Comparison of ENCODE assay signal across 25 mouse cellular contexts in genomic region chr2:173163380-173163779, GRCm38 (mm10). TPM values are rescaled to one million over a fixed set of nuclear protein-coding genes. Genes with fewer than 3 reads are reported as not detected.
A peak's percentile ranks its signal among the peaks of the same experiment; 100 is the strongest.
DNase-seq lines count a peak whose midpoint lies in the region; ATAC-seq and TF ChIP-seq lines count a peak whose summit lies in the region.
"Had no signal": no experiment of that assay in that cellular context is flagged by ENCODE, and none has a peak within 500 bp of the region (broad histone marks: within the 10 kb centered on the region; RNA-seq: fewer than 3 reads in every experiment).

No protein-coding gene starts in this region.

- H3K4me2 ChIP-seq in kidney, postnatal 0 days (ENCODE audit: low read length): no peak overlapping the region
- H3K4me2 ChIP-seq: embryonic facial prominence, embryonic 15.5 days; forebrain, embryonic 15.5 days; hindbrain, embryonic 12.5 days had no signal

- peaks cover 3% of the 10 kb centered on the region; the same call in 1 of the 2 replicates for H3K36me3 ChIP-seq in kidney, adult 2 months (ENCODE audit: control insufficient read depth, insufficient read depth, low read length)
- no peaks in the 10 kb centered on the region for H3K36me3 ChIP-seq in kidney, postnatal 0 days (ENCODE audit: insufficient read depth, low read length)
- H3K36me3 ChIP-seq: embryonic facial prominence, embryonic 15.5 days; forebrain, embryonic 10.5 days; forebrain, embryonic 15.5 days; heart, embryonic 10.5 days; hindbrain, embryonic 12.5 days had no signal

- no peaks in the 10 kb centered on the region for H3K27me3 ChIP-seq in kidney, adult 2 months (replicated peaks; ENCODE audit: control insufficient read depth, insufficient read depth, low read length)
- 0 out of 2 replicates have a peak, but pooled peaks cover 7% of the 10 kb centered on the region for H3K27me3 ChIP-seq in kidney, postnatal 0 days (ENCODE audit: insufficient read depth, low read length)
- H3K27me3 ChIP-seq: forebrain, embryonic 15.5 days had no signal

- H3K4me3 ChIP-seq in kidney, adult 2 months (ENCODE audit: insufficient read depth, low read depth, low read length): no peak overlapping the region
- H3K4me3 ChIP-seq in kidney, postnatal 0 days (replicated peaks; ENCODE audit: low read depth, low read length): no peak overlapping the region
- H3K4me3 ChIP-seq: embryonic facial prominence, embryonic 15.5 days; erythroblast, embryonic 14.5 days; forebrain, embryonic 10.5 days; forebrain, embryonic 15.5 days; heart, embryonic 10.5 days; hindbrain, embryonic 12.5 days had no signal

- DNase-seq in kidney, adult 2 months: peak; percentile 85
- DNase-seq in kidney, adult 18-20 months: no peak
- peak; percentile 81 for DNase-seq in kidney, adult 9 months
- peak; percentile 38 for DNase-seq in kidney, postnatal 0 days (ENCODE audit: low spot score)
- peak; percentile 65 to 87 for DNase-seq in kidney, postnatal 36 days
- DNase-seq in spleen, postnatal 10 days (ENCODE audit: low spot score in 2 of 2): no peak
- no peak for DNase-seq in urinary bladder, postnatal 36 days (ENCODE audit: low spot score in 2 of 2)
- DNase-seq: adrenal gland, postnatal 36 days; cerebellum, adult 2 months; cerebellum, postnatal 10 days; embryo, embryonic 11 days; gastrocnemius, postnatal 10 days; heart, adult 18-20 months; heart, postnatal 10 days; heart, postnatal 4 days had no signal

- WGBS in kidney, adult 2 months: 51% methylated on average over 8 of the region's 8 CpGs
- 47% methylated on average over 8 of the region's 8 CpGs for WGBS in kidney, postnatal 0 days

- no peak for TF ChIP-seq POLR2A in kidney, adult 2 months (IDR thresholded peaks at IDR 0.05; ENCODE audit: low read depth, low read length)

- ATAC-seq in kidney, postnatal 0 days (replicated peaks; ENCODE audit: low FRiP score, low read depth): peak; percentile 80
- ATAC-seq: activated CD4-positive, CD25-positive, alpha-beta regulatory T cell, adult 4 months; forebrain, embryonic 15.5 days had no signal

- peak overlapping the region; percentile 57; the same call in 1 of the 2 replicates for H3K27ac ChIP-seq in kidney, adult 2 months (ENCODE audit: insufficient read depth, low read depth, low read length)
- H3K27ac ChIP-seq in kidney, postnatal 0 days: peak overlapping the region; percentile 83
- H3K27ac ChIP-seq: embryonic facial prominence, embryonic 15.5 days; forebrain, embryonic 10.5 days; forebrain, embryonic 15.5 days; heart, embryonic 10.5 days; hindbrain, embryonic 12.5 days had no signal

- TF ChIP-seq CTCF in kidney, adult 2 months (conservative IDR thresholded peaks at IDR 0.05; ENCODE audit: insufficient read depth, insufficient read length, low read depth, low read length): no peak
- no peak for TF ChIP-seq CTCF in kidney, postnatal 0 days (IDR thresholded peaks at IDR 0.05; ENCODE audit: low read depth)

- peaks cover 11% of the 10 kb centered on the region; the same call in 1 of the 2 replicates for H3K4me1 ChIP-seq in kidney, adult 2 months (ENCODE audit: control insufficient read depth, insufficient read depth, low read length)
- H3K4me1 ChIP-seq in kidney, postnatal 0 days (replicated peaks; ENCODE audit: insufficient read depth, low read length): no peaks in the 10 kb centered on the region
- H3K4me1 ChIP-seq: forebrain, embryonic 15.5 days had no signal

- H3K9me3 ChIP-seq in kidney, postnatal 0 days (replicated peaks; ENCODE audit: low read length): no peaks in the 10 kb centered on the region
- H3K9me3 ChIP-seq: embryonic facial prominence, embryonic 15.5 days; forebrain, embryonic 10.5 days; forebrain, embryonic 15.5 days; heart, embryonic 10.5 days; hindbrain, embryonic 12.5 days had no signal

- H3K9ac ChIP-seq in kidney, postnatal 0 days (ENCODE audit: low read depth, low read length): no peak overlapping the region
- H3K9ac ChIP-seq: embryonic facial prominence, embryonic 15.5 days; forebrain, embryonic 15.5 days; hindbrain, embryonic 12.5 days had no signal

RNA-seq across cellular contexts. Expression of gene Pck1, which starts 10.5 kb away (rescaled TPM):
- polyA plus RNA-seq in kidney, adult 2 months (2012; rRNA removed): 648 and 871 TPM in 2 replicates
- 47.2 and 67.8 TPM in 2 replicates for polyA plus RNA-seq in kidney, postnatal 0 days (2015; fragmentation: Nextera tagmentation; extraction: Ambion mirVana)
- polyA plus RNA-seq: activated CD4-positive, CD25-positive, alpha-beta regulatory T cell, adult 4 months; cerebellum, adult 2 months; embryonic facial prominence, embryonic 11.5 days; embryonic facial prominence, embryonic 15.5 days; forebrain, embryonic 10.5 days; forebrain, embryonic 15.5 days; heart, embryonic 10.5 days; heart, embryonic 14.5 days; hindbrain, embryonic 12.5 days; Patski had no signal

RNA-seq across cellular contexts. Expression of gene Ctcfl, which starts 44.1 kb away (rescaled TPM):
- 0.03 TPM in 2 replicates for polyA plus RNA-seq in kidney, adult 2 months (2012; rRNA removed)
- 0.08 TPM in 1 of 2 replicates, not detected in the other for polyA plus RNA-seq in kidney, postnatal 0 days (2015; fragmentation: Nextera tagmentation; extraction: Ambion mirVana)
- polyA plus RNA-seq: cerebellum, adult 2 months; embryonic facial prominence, embryonic 11.5 days; erythroblast, embryonic 14.5 days; Patski had no signal

RNA-seq across cellular contexts. Expression of gene Zbp1, which starts 55.3 kb away (rescaled TPM):
- polyA plus RNA-seq in kidney, adult 2 months (2012; rRNA removed): 3.3 and 7.8 TPM in 2 replicates
- 1.3 and 1.7 TPM in 2 replicates for polyA plus RNA-seq in kidney, postnatal 0 days (2015; fragmentation: Nextera tagmentation; extraction: Ambion mirVana)
- polyA plus RNA-seq: embryonic facial prominence, embryonic 11.5 days; erythroblast, embryonic 14.5 days; forebrain, embryonic 10.5 days; heart, embryonic 10.5 days; heart, embryonic 14.5 days had no signal

Comparison
In these comparisons a context has a peak if more than half of its experiments do, and no peak if none do; other contexts are left out.
1. DNase-seq: peak in kidney, adult 2 months (single experiment), kidney, adult 9 months (single experiment), kidney, postnatal 0 days (single experiment) and kidney, postnatal 36 days (2 of 2); none in kidney, adult 18-20 months (single experiment), spleen, postnatal 10 days (0 of 2) and urinary bladder, postnatal 36 days (0 of 2).